Mouse (Mus musculus): ENCODE data around the gene Dupd1. TPM values are rescaled to one million over a fixed set of nuclear protein-coding genes. Genes with fewer than 3 reads are reported as not detected.
"Not testable (repeated sequence)": the region's sequence is repeated elsewhere in the genome, so short reads cannot be mapped to it uniquely, and the experiment has no call there.

Dupd1 gene
- total and polyA plus RNA-seq, 2 experiments from 2014 or later, result 0.15 TPM; not detected in 1

GRCm38 (mm10) chr14:21678509-21679285 is 35.7 kb downstream of the Dupd1 start:
- H3K27ac ChIP-seq (ENCODE audit: low read depth), result no peak overlapping the region
- H3K36me3 ChIP-seq (replicated peaks; ENCODE audit: control insufficient read depth, insufficient read depth, low read length), result no peaks in the 10 kb centered on the region
- DNase-seq (ENCODE audit: low spot score), result peak; percentile 32
- H3K27me3 ChIP-seq (ENCODE audit: control insufficient read depth, insufficient read depth, low read length), result no peaks in the 10 kb centered on the region
- no peaks in the 10 kb centered on the region for H3K9me3 ChIP-seq (replicated peaks; ENCODE audit: control insufficient read depth, low read length)
- peaks cover 19% of the 10 kb centered on the region for H3K4me1 ChIP-seq (ENCODE audit: control insufficient read depth, insufficient read depth)
- TF ChIP-seq EP300 (IDR thresholded peaks at IDR 0.05; ENCODE audit: low read depth), result no peak
- TF ChIP-seq CTCF (IDR thresholded peaks at IDR 0.05; ENCODE audit: low read depth), result peak; percentile 71
- no peak overlapping the region for H3K4me2 ChIP-seq (ENCODE audit: low read depth, low read length)
- WGBS, result 40% methylated on average over 7 of the region's 7 CpGs
- no peak for ATAC-seq (ENCODE audit: insufficient read depth, low read depth)
- H3K9ac ChIP-seq (replicated peaks; ENCODE audit: low read depth, low read length), result no peak overlapping the region
- H3K4me3 ChIP-seq (ENCODE audit: low read depth, low read length), result no peak overlapping the region

- Histone ChIP-seq H3K4me2 (ENCODE audit: low read depth, low read length) (no peak overlapping the region), H3K9me3 (replicated peaks; ENCODE audit: control insufficient read depth, low read length) (no peaks in the 10 kb centered on the region), H3K36me3 (replicated peaks; ENCODE audit: control insufficient read depth, insufficient read depth, low read length) (0 out of 2 replicates have a peak, but pooled peaks cover 4% of the 10 kb centered on the region), H3K9ac (replicated peaks; ENCODE audit: low read depth, low read length) (no peak overlapping the region), H3K4me3 (ENCODE audit: low read depth, low read length) (no peak overlapping the region), H3K4me1 (ENCODE audit: control insufficient read depth, insufficient read depth) (peaks cover 15% of the 10 kb centered on the region; the same call in 1 of the 2 replicates), H3K27ac (ENCODE audit: low read depth) (no peak overlapping the region), H3K27me3 (ENCODE audit: control insufficient read depth, insufficient read depth, low read length) (no peaks in the 10 kb centered on the region)
- DNase-seq (ENCODE audit: low spot score) (no peak), ATAC-seq (ENCODE audit: insufficient read depth, low read depth) (no peak)
- WGBS, result 70% methylated on average over 2 of the region's 2 CpGs
- no peak for TF ChIP-seq CTCF (IDR thresholded peaks at IDR 0.05; ENCODE audit: low read depth)
- no peak for TF ChIP-seq EP300 (IDR thresholded peaks at IDR 0.05; ENCODE audit: low read depth)
Measured at GRCm38 (mm10) chr14:21676223-21676622, 38.2 kb downstream of the Dupd1 start.

- Histone ChIP-seq H3K9me3 (replicated peaks; ENCODE audit: control insufficient read depth, low read length) (no peaks in the 10 kb centered on the region), H3K27me3 (ENCODE audit: control insufficient read depth, insufficient read depth, low read length) (no peaks in the 10 kb centered on the region), H3K4me3 (ENCODE audit: low read depth, low read length) (no peak overlapping the region), H3K27ac (ENCODE audit: low read depth) (no peak overlapping the region), H3K4me1 (ENCODE audit: control insufficient read depth, insufficient read depth) (peaks cover 8% of the 10 kb centered on the region; the same call in 1 of the 2 replicates), H3K9ac (replicated peaks; ENCODE audit: low read depth, low read length) (no peak overlapping the region), H3K36me3 (replicated peaks; ENCODE audit: control insufficient read depth, insufficient read depth, low read length) (peaks cover 16% of the 10 kb centered on the region), H3K4me2 (ENCODE audit: low read depth, low read length) (no peak overlapping the region)
- 47% methylated on average over 5 of the region's 5 CpGs for WGBS
- ATAC-seq (ENCODE audit: insufficient read depth, low read depth), result no peak
- TF ChIP-seq EP300 (IDR thresholded peaks at IDR 0.05; ENCODE audit: low read depth) (no peak), CTCF (IDR thresholded peaks at IDR 0.05; ENCODE audit: low read depth) (no peak)
- no peak for DNase-seq (ENCODE audit: low spot score)
Measured at GRCm38 (mm10) chr14:21674471-21674870, 39.9 kb downstream of the Dupd1 start.

- 88% methylated on average over 4 of the region's 4 CpGs for WGBS
- ATAC-seq (ENCODE audit: insufficient read depth, low read depth), result no peak
Measured at GRCm38 (mm10) chr14:21673100-21673499, 41.3 kb downstream of the Dupd1 start.

GRCm38 (mm10) chr14:21670422-21671006 is 43.9 kb downstream of the Dupd1 start:
- not testable (repeated sequence) for DNase-seq (ENCODE audit: low spot score); H3K27ac ChIP-seq (ENCODE audit: low read depth); H3K9ac ChIP-seq (replicated peaks; ENCODE audit: low read depth, low read length); ATAC-seq (ENCODE audit: insufficient read depth, low read depth); H3K9me3 ChIP-seq (replicated peaks; ENCODE audit: control insufficient read depth, low read length); H3K27me3 ChIP-seq (ENCODE audit: control insufficient read depth, insufficient read depth, low read length); H3K4me1 ChIP-seq (ENCODE audit: control insufficient read depth, insufficient read depth); H3K4me3 ChIP-seq (ENCODE audit: low read depth, low read length); H3K4me2 ChIP-seq (ENCODE audit: low read depth, low read length)
- WGBS, result 90% methylated on average over 15 of the region's 15 CpGs
- H3K36me3 ChIP-seq (replicated peaks; ENCODE audit: control insufficient read depth, insufficient read depth, low read length), result peaks cover 45% of the 10 kb centered on the region

More at GRCm38 (mm10) chr14:21673100-21673499, 41.3 kb downstream of the Dupd1 start:
- H3K27me3 ChIP-seq (ENCODE audit: control insufficient read depth, insufficient read depth, low read length), result no peaks in the 10 kb centered on the region
- no peak for TF ChIP-seq CTCF (IDR thresholded peaks at IDR 0.05; ENCODE audit: low read depth)
- TF ChIP-seq EP300 (IDR thresholded peaks at IDR 0.05; ENCODE audit: low read depth), result no peak
- no peak overlapping the region for H3K4me2 ChIP-seq (ENCODE audit: low read depth, low read length)
- H3K36me3 ChIP-seq (replicated peaks; ENCODE audit: control insufficient read depth, insufficient read depth, low read length), result peaks cover 29% of the 10 kb centered on the region
- no peaks in the 10 kb centered on the region for H3K9me3 ChIP-seq (replicated peaks; ENCODE audit: control insufficient read depth, low read length)
- H3K27ac ChIP-seq (ENCODE audit: low read depth), result no peak overlapping the region
- no peak overlapping the region for H3K9ac ChIP-seq (replicated peaks; ENCODE audit: low read depth, low read length)
- no peak for DNase-seq (ENCODE audit: low spot score)
- no peak overlapping the region for H3K4me3 ChIP-seq (ENCODE audit: low read depth, low read length)
- peaks cover 8% of the 10 kb centered on the region; the same call in 1 of the 2 replicates for H3K4me1 ChIP-seq (ENCODE audit: control insufficient read depth, insufficient read depth)

All from heart, postnatal 0 days (tissue).